Mouse (Mus musculus) WW6 (cell line): Measurements from ENCODE around the gene Bcam.
"Not testable (repeated sequence)": the region's sequence is repeated elsewhere in the genome, so short reads cannot be mapped to it uniquely, and the experiment has no call there.

Experiments
- DNase-seq: peaks from one replicate; pipeline ENCODE4 v3.0.0-alpha.2; 2013; ENCODE audit warnings: low read depth, low spot score

The Bcam gene

DNA sequence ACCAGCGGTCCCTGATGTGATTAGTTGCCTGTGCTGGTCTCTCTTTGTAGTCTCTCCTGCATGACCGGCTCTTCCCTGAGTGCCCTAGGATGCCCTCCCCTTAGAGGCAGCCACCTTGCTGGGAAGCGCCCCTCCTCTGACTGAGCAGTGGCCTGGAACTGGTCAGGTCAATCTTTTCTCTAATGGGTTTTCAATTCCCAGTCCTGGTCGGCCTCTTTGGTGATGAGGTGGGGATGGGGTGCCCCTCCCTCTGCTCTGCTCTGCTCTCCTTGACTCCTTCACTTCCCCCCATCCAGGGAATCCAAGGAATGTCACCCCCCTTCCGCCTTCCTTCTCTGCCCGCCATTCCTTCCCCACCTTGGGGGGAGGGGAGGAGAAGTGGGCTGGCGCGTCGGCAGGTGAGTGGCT lies at the start of gene Bcam:
Gene Bcam, minus strand, starts transcription at position 33 of the 408 bp plus-strand sequence.
- no peak for DNase-seq

DNA sequence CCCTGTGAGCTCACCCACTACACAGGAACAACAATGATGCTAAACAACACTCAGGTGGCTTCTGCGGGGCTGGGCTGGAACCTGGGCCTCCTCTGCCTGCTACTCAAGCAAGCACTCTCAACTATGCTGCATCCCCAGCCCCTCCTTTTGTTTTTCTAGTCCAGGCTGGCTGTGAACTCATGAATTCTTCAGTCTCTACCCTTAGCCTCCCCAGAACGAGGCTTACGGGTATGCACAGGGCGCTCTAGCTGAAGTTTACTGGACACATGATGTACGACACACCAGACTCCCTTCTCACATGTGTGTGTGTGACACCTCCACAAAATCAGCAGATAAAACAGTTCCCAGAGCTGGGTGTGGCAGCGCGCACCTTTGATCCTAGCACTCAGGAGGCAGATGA lies 48.1 kb upstream of the Bcam start:
- DNase-seq = no peak

- DNase-seq = no peak
These were observed 47.6 kb upstream of the Bcam start for GRCm38 (mm10) chr7:19818440-19818839.

DNA sequence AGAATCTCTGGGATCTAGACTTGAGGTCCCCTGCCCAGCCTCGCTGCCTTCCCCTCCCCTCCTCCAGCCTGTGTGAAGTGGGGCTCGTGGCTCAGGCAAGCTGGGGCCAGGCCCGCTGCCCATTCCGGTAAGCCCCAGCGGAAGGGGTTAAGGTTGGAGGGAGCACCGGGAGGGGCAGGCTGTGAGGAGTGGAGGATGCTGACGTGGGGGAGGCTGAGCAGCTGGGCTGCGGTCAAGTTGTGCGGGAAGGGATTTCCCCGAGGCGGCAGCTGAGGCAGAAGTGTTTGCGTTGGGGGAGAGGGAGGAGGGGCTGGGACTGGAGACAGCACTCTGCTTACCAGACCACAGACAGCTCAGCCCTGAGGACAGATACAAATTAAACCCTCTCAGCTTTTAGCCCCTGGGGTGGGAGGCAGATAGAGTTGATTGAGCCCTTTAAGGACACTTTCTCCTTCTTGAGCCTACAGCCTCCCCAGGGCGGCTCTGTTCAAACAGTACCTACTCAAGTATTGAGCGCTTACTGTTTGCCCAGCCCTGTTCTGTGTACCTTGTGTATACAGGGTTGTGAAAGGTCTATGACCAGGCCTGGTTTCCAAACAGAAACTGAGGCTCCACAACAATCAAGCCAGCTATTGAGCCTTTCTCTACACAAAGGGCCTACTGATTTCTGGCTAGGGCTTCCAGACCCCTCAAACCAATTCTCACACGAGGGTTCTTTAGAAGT lies 46.7 kb upstream of the Bcam start:
- no peak for DNase-seq

- peak; percentile 75 for DNase-seq
These were observed 45.5 kb upstream of the Bcam start for GRCm38 (mm10) chr7:19816224-19816771.

- no peak for DNase-seq
These were observed 44.7 kb upstream of the Bcam start for GRCm38 (mm10) chr7:19815296-19816223.

- no peak for DNase-seq
These were observed 42.8 kb upstream of the Bcam start for GRCm38 (mm10) chr7:19813579-19814122.

DNA sequence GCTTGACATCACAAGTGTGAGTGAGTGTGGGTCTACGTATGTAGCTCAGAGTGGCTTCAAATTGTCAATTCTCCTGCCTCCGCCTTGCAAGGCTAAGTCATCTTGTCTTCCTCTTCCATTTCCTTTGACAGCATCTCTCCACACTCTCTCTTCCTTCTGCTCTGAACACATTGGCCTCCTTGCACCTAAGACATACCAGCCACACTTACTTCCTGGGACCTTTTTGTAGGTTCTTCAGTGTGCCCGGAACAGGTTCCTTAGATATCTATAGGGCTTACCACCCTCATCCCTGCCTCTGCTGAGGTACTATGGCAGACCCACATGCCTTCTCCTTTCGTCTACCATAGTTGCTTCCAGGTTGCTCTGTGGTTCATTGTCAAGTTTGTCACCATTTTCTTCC lies 42.3 kb upstream of the Bcam start:
- no peak for DNase-seq

DNA sequence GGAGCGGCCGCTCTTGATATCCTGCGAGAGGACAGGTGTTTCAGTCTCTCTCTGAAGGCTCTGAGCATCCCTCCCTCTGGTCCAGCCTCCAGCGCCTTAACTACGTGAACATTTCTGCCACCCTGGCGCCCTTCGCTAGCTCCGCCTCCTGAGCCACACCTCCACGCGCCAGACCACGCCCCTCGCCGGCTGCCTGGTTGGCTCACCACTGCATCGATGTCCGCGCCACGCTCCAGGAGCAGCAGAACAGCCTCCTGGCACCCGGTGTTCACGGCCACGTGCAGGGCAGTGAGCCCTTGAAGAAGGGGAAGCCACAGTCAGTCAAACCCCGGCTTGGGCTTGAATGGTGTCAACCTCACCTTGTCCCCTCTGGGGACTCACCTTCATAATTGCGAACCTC lies 40.3 kb upstream of the Bcam start:
- DNase-seq = no peak

GRCm38 (mm10) chr7:19809369-19809768 lies 38.6 kb upstream of the Bcam start:
- no peak for DNase-seq

DNA sequence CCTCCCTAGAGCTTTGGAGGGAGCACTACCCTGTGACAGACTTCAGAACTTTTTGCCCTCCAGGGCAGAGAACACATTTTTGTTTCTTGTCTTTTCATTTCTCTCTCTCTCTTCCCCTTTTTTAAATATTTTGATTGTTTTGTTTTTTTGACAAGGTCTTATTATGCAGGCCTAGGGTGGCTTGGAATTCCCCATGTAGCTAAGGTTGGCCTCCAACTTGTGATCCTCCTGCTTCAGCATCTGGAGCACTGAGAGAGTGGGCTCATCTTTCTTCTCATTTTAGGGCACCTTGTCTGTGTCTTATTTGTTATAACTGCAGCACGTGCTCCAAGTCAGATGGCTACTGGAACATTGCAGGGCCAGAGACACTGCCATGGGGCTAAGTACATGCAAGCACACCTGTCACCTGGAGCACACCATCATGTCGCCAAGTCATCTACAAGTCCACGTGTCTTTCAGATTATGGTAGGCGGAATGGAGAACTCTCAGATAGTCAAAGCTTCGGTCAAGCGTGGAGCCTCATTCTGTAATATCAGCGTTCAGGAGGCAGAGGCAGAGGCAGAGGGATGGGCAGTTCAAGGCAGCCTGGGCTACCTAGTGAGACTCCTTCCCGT lies 35.6 kb upstream of the Bcam start:
- DNase-seq = no peak

- no peak for DNase-seq
These were observed 32.2 kb upstream of the Bcam start for GRCm38 (mm10) chr7:19802995-19803394.

- DNase-seq = no peak
These were observed 29.9 kb upstream of the Bcam start for GRCm38 (mm10) chr7:19800764-19801163.

DNA sequence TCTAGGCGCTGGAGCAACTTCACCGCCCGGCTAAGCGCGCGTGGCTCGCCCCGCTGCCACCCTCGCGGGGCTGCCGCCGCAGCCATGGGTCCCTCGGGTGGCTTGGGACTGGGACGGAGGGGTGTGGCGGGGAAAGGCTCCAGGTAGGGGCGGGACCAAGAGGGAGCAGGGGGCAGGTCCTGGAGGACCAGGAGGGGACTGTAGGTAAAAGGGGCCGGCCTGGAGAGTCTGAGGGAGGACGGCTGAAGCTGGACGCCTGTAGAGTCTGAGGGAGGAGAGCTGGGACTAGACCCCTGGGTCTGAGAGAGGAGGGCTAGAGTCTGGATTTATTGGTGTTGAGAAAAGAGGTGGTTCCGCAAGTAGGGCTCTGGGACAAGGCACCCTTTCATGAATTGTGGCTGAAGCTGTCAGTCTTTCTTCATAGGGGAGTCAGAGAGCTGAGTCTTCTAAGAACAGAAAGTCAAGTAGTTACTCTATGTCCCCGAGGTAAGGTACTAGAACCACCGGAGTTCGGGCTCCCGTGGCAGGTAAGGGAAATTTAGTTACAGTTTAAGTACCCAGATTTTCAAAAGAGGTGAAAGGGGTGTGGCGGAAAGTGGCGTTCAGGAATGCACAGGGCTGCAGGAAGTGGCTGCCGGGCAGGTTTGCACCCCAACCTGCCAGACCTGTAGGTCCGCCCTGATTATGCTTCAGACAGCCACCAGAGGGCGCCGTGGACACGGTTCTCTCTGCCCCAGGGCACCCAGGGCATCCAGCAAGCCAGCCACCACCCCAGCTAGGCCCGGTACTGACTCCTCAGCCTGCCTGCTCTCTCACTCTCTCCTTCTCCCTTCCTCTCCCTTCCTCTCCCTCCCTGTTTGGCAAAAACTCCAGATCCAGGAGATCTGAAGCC lies 26.1 kb upstream of the Bcam start, which contains the start of gene Cblc:
Gene Cblc, minus strand, starts transcription at position 113 of the 892 bp plus-strand sequence.
- DNase-seq = peak; percentile 78

DNA sequence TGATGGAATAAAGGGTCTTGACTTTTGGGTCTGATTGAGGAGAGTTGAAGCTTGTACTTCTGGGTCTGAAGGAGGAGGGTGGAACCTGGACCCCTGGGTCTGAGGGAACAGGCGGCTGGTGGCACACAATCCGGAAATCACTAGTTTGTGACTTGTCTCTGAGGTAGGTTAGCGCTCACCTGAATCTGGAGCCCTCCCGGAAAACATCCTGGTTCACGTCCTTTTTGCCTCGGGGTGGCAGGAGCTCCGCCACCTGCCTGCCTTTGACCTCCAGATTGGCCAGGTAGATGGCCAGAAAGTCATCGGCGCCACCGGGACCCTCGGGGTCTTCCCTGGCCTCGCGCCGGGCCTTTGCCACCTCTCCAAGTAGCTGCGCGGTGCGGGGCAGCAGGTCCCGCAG lies 25.4 kb upstream of the Bcam start:
- DNase-seq = no peak

DNA sequence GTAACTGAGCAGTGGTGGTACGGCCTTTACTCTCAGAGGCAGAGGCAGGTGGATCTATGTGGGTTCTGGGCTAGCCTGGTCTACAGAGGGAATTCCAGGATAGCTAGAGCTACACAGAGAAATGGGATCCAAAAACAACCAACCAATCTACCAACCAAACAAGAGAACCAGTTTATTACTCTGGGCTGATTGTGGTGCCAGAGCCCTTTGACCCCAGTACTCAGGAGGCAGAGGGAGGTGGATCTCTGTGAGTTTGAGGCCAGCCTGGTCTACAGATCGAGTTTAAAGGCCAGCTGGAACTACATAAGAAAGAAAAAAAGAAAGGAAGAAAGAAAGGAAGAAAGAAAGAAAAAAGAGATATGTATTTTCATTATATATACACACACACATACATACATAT lies 24.4 kb upstream of the Bcam start:
- DNase-seq = no peak

DNA sequence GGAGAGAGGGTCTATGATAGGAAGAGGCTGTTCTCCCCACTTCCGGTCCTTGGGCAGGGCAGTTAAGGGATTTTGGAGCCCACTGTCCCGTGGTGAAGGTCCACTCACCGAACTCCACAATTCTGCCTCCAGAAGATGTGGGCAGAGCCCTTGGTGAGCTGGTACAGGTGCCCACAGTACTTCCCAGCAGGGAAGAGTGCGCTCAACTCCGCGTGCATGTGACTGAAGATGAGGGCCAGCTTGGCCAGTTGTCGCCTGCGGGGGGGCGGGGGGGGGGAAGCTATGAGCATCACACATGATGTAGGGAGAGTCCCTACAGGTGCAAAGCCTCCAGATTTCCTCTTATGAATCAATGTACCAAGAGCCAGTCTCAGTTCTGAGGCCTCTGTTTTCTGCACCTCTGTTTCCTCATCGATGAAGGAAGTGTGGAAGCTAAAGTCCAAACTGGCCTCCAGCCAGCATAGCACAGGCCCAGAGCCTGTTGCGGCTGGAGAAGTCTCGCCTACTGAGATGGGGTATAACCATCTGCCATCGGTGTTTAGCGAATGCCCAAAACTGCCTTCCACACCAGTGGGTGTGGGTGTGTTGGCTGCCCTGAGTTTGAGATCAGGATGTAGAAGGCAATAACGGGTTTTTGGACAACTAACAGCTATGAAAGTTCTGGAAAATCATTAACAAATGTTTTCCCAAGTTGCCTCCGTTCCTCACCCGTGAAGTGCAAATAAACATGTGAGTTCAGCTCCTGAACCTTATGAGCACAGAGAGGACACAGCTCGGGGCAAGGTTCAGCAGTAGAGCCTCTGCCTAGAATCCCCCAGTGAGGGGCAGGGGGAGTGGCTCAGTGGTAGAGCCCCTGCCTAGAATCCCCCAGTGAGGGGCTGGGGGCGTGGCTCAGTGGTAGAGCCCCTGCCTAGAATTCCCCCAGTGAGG lies 22.1 kb upstream of the Bcam start:
- no peak for DNase-seq

DNA sequence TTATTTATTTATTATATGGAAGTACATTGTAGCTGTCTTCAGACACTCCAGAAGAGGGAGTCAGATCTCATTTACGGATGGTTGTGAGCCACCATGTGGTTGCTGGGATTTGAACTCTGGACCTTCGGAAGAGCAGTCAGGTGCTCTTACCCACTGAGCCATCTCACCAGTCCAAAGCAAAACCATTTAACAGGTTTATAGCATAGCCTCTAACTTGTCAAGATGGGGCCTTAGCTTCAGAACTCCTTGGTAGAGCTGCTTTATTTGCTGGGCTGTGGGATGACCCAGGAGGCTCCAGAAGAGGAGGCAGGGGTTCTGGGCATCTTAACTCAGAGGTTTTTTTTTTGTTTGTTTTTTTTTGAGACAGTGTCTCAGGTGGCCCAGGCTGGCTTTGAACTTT lies 20.7 kb upstream of the Bcam start:
- DNase-seq = not testable (repeated sequence)

- DNase-seq = peak; percentile 78
These were observed 19.1 kb upstream of the Bcam start for GRCm38 (mm10) chr7:19789904-19790347.
